Mouse (Mus musculus) forebrain, embryonic 16.5 days (tissue): ENCODE measurements around the gene Trabd2b. TPM values are rescaled to one million over a fixed set of nuclear protein-coding genes. Genes with fewer than 3 reads are reported as not detected.

Experiments used
- ATAC-seq: fragments of 200-750 bp; cut with Nextera tagmentation; 2 replicates; pipeline ENCODE4 v1.8.0; 2017; ENCODE audit warnings: mild to moderate bottlenecking, moderate library complexity
- H3K27ac ChIP-seq: fragments of 300-500 bp; sonication (generic); 2 replicates; pipeline ENCODE4 v1.5.1; 2014; ENCODE audit warnings: low read length, control low read depth
- H3K27me3 ChIP-seq: fragments of 300-500 bp; sonication (generic); replicated peaks from 2 replicates; pipeline ENCODE4 v1.6.1; 2014; ENCODE audit warnings: low read length; ENCODE audit not compliant: control insufficient read depth, insufficient read depth
- H3K36me3 ChIP-seq: fragments of 300-500 bp; sonication (generic); 2 replicates; pipeline ENCODE4 v1.6.1; 2014; ENCODE audit not compliant: control insufficient read depth, insufficient read depth
- H3K4me1 ChIP-seq: fragments of 300-500 bp; sonication (generic); replicated peaks from 2 replicates; pipeline ENCODE4 v1.6.1; 2014; ENCODE audit warnings: low read length; ENCODE audit not compliant: control insufficient read depth, insufficient read depth
- H3K4me2 ChIP-seq: fragments of 300-500 bp; sonication (generic); 2 replicates; pipeline ENCODE4 v1.6.1; 2014; ENCODE audit warnings: mild to moderate bottlenecking, low read length, control low read depth
- H3K4me3 ChIP-seq: fragments of 300-500 bp; sonication (generic); replicated peaks from 2 replicates; pipeline ENCODE4 v1.5.1; 2014; ENCODE audit warnings: mild to moderate bottlenecking, low read length, control low read depth
- H3K9ac ChIP-seq: fragments of 300-500 bp; sonication (generic); replicated peaks from 2 replicates; pipeline ENCODE4 v1.6.1; 2014; ENCODE audit warnings: low read depth, low read length, control low read depth
- H3K9me3 ChIP-seq: fragments of 300-500 bp; sonication (generic); 2 replicates; pipeline ENCODE4 v1.6.1; 2016; ENCODE audit warnings: low read length; ENCODE audit not compliant: control insufficient read depth
- WGBS: fragments of 180-500 bp; shearing (Covaris S2); extraction: QIAGEN DNeasy Blood & Tissue Kit; methylation state at CpG from one replicate; pipeline ENCODE4 v1.1.7; 2014; 5-methylcytosine and 5-hydroxymethylcytosine counted together
- polyA plus RNA-seq: library from polyadenylated mRNA; unstranded; fragments of >200 nt; fragmentation: Nextera tagmentation; extraction: Ambion mirVana; gene quantifications from 2 replicates; pipeline ENCODE4 v1.2.1, GENCODE M21; 2015

Trabd2b gene
- polyA plus RNA-seq, 1 experiment from 2014 or later = 0.29 TPM

- no peaks in the 10 kb centered on the region for H3K9me3 ChIP-seq
- no peaks in the 10 kb centered on the region for H3K27me3 ChIP-seq
- H3K4me3 ChIP-seq = no peak overlapping the region
- no peaks in the 10 kb centered on the region for H3K4me1 ChIP-seq
- no peak overlapping the region for H3K9ac ChIP-seq
- ATAC-seq = no peak
- H3K36me3 ChIP-seq = no peaks in the 10 kb centered on the region
- no peak overlapping the region for H3K4me2 ChIP-seq
- H3K27ac ChIP-seq = no peak overlapping the region
These were observed 35.4 kb upstream of the Trabd2b start for GRCm38 (mm10) chr4:114370935-114371715.

GRCm38 (mm10) chr4:114372699-114373098 is 33.8 kb upstream of the Trabd2b start:
- ATAC-seq = no peak

GRCm38 (mm10) chr4:114374330-114374729 is 32.2 kb upstream of the Trabd2b start:
- Histone ChIP-seq H3K9ac (no peak overlapping the region), H3K27me3 (no peaks in the 10 kb centered on the region), H3K27ac (no peak overlapping the region), H3K36me3 (no peaks in the 10 kb centered on the region), H3K4me1 (no peaks in the 10 kb centered on the region), H3K4me3 (no peak overlapping the region), H3K4me2 (no peak overlapping the region), H3K9me3 (no peaks in the 10 kb centered on the region)
- 80% methylated on average over 1 of the region's 1 CpGs for WGBS
- ATAC-seq = no peak

More at GRCm38 (mm10) chr4:114372699-114373098, 33.8 kb upstream of the Trabd2b start:
- Histone ChIP-seq H3K9ac (no peak overlapping the region), H3K4me2 (no peak overlapping the region), H3K9me3 (no peaks in the 10 kb centered on the region), H3K27me3 (no peaks in the 10 kb centered on the region), H3K27ac (no peak overlapping the region), H3K4me3 (no peak overlapping the region), H3K4me1 (no peaks in the 10 kb centered on the region), H3K36me3 (no peaks in the 10 kb centered on the region)
- 86% methylated on average over 3 of the region's 3 CpGs for WGBS

GRCm38 (mm10) chr4:114377531-114377930 is 29.0 kb upstream of the Trabd2b start:
- Histone ChIP-seq H3K9me3 (no peaks in the 10 kb centered on the region), H3K9ac (no peak overlapping the region), H3K4me3 (no peak overlapping the region), H3K4me1 (0 out of 2 replicates have a peak, but pooled peaks cover 2% of the 10 kb centered on the region), H3K4me2 (no peak overlapping the region), H3K27ac (no peak overlapping the region), H3K36me3 (no peaks in the 10 kb centered on the region), H3K27me3 (no peaks in the 10 kb centered on the region)
- 90% methylated on average over 11 of the region's 11 CpGs for WGBS
- no peak for ATAC-seq

- H3K4me3 ChIP-seq = no peak overlapping the region
- no peak for ATAC-seq
These were observed 28.0 kb upstream of the Trabd2b start for GRCm38 (mm10) chr4:114378512-114378911.

GRCm38 (mm10) chr4:114379416-114379956 is 27.0 kb upstream of the Trabd2b start:
- ATAC-seq = no peak
- Histone ChIP-seq H3K9me3 (no peaks in the 10 kb centered on the region), H3K27ac (no peak overlapping the region), H3K36me3 (no peaks in the 10 kb centered on the region), H3K4me1 (0 out of 2 replicates have a peak, but pooled peaks cover 3% of the 10 kb centered on the region), H3K27me3 (no peaks in the 10 kb centered on the region), H3K4me3 (no peak overlapping the region), H3K4me2 (no peak overlapping the region), H3K9ac (no peak overlapping the region)
- WGBS = 82% methylated on average over 4 of the region's 4 CpGs

More at GRCm38 (mm10) chr4:114378512-114378911, 28.0 kb upstream of the Trabd2b start:
- Histone ChIP-seq H3K9ac (no peak overlapping the region), H3K27ac (no peak overlapping the region), H3K9me3 (no peaks in the 10 kb centered on the region), H3K36me3 (no peaks in the 10 kb centered on the region), H3K4me2 (no peak overlapping the region), H3K27me3 (no peaks in the 10 kb centered on the region), H3K4me1 (0 out of 2 replicates have a peak, but pooled peaks cover 3% of the 10 kb centered on the region)
- 82% methylated on average over 7 of the region's 7 CpGs for WGBS

- Histone ChIP-seq H3K9me3 (no peaks in the 10 kb centered on the region), H3K4me2 (no peak overlapping the region), H3K9ac (no peak overlapping the region), H3K4me1 (peaks cover 3% of the 10 kb centered on the region; the same call in 1 of the 2 replicates), H3K36me3 (no peaks in the 10 kb centered on the region), H3K27me3 (no peaks in the 10 kb centered on the region), H3K4me3 (no peak overlapping the region), H3K27ac (no peak overlapping the region)
- ATAC-seq = peak; percentile 54; the same call in 1 of the 2 replicates
- 11% methylated on average over 1 of the region's 1 CpGs for WGBS
These were observed 23.9 kb upstream of the Trabd2b start for GRCm38 (mm10) chr4:114382627-114383026.

- Histone ChIP-seq H3K9me3 (no peaks in the 10 kb centered on the region), H3K27ac (no peak overlapping the region), H3K4me2 (no peak overlapping the region), H3K27me3 (no peaks in the 10 kb centered on the region), H3K4me3 (no peak overlapping the region), H3K4me1 (peaks cover 3% of the 10 kb centered on the region; the same call in 1 of the 2 replicates), H3K36me3 (no peaks in the 10 kb centered on the region), H3K9ac (no peak overlapping the region)
- ATAC-seq = peak; percentile 19; the same call in 1 of the 2 replicates
- 68% methylated on average over 5 of the region's 5 CpGs for WGBS
These were observed 21.3 kb upstream of the Trabd2b start for GRCm38 (mm10) chr4:114385236-114385635.

GRCm38 (mm10) chr4:114386395-114386811 is 20.1 kb upstream of the Trabd2b start:
- no peaks in the 10 kb centered on the region for H3K27me3 ChIP-seq
- no peak overlapping the region for H3K27ac ChIP-seq
- ATAC-seq = peak; percentile 82
- peaks cover 3% of the 10 kb centered on the region; the same call in 1 of the 2 replicates for H3K4me1 ChIP-seq
- H3K9ac ChIP-seq = no peak overlapping the region
- H3K9me3 ChIP-seq = no peaks in the 10 kb centered on the region
- no peaks in the 10 kb centered on the region for H3K36me3 ChIP-seq
- no peak overlapping the region for H3K4me3 ChIP-seq
- no peak overlapping the region for H3K4me2 ChIP-seq
- 61% methylated on average over 2 of the region's 2 CpGs for whole genome bisulfite sequencing
